Mouse (Mus musculus): ENCODE results near the gene Ripor3. TPM values are rescaled to one million over a fixed set of nuclear protein-coding genes. Genes with fewer than 3 reads are reported as not detected.

The Ripor3 gene
- polyA plus RNA-seq, 1 experiment from 2014 or later, result 0.95 TPM

GRCm38 (mm10) chr2:167999145-167999743 lies 11.2 kb downstream of the Ripor3 start:
- Histone ChIP-seq H3K9me3 (peaks cover 9% of the 10 kb centered on the region), H3K4me1 (peaks cover 29% of the 10 kb centered on the region), H3K27me3 (replicated peaks; ENCODE audit: low read depth, poor library complexity, severe bottlenecking) (0 out of 2 replicates have a peak, but pooled peaks cover 9% of the 10 kb centered on the region), H3K4me3 (no peak overlapping the region), H3K36me3 (replicated peaks) (no peaks in the 10 kb centered on the region), H3K27ac (replicated peaks) (no peak overlapping the region)
- 62% methylated on average over 3 of the region's 3 CpGs for WGBS
- DNase-seq (ENCODE audit: low spot score), result no peak

DNA sequence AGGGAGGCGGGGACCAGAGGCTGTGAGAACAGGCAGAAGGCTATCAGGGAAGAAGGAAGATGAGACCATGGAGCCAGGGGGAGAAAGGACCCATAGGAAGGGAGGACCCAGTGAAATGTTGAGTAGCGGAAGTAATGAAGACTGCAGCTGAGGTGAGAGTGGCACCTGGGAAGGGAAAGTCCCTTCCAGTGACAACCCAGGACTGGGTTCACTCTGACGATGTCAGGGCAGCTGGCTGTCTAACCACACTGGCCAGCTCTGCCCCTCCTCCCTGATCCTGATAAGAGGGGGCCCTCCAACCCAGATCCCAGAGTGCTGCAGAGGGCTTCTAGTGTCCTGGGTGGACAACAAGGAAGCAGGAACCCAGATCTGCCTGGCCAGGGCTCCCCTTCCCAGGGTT lies 12.9 kb downstream of the Ripor3 start:
- H3K36me3 ChIP-seq (replicated peaks), result no peaks in the 10 kb centered on the region
- 83% methylated on average over 3 of the region's 3 CpGs for WGBS
- H3K4me1 ChIP-seq, result peaks cover 19% of the 10 kb centered on the region
- no peak overlapping the region for H3K27ac ChIP-seq (replicated peaks)
- no peak for DNase-seq (ENCODE audit: low spot score)
- peaks cover 9% of the 10 kb centered on the region for H3K9me3 ChIP-seq
- H3K27me3 ChIP-seq (replicated peaks; ENCODE audit: low read depth, poor library complexity, severe bottlenecking), result 0 out of 2 replicates have a peak, but pooled peaks cover 9% of the 10 kb centered on the region
- no peak overlapping the region for H3K4me3 ChIP-seq

- no peak overlapping the region for H3K4me3 ChIP-seq
- 62% methylated on average over 8 of the region's 8 CpGs for WGBS
These were observed 13.7 kb downstream of the Ripor3 start for GRCm38 (mm10) chr2:167996672-167997215.

GRCm38 (mm10) chr2:167995870-167996635 lies 14.4 kb downstream of the Ripor3 start:
- Histone ChIP-seq H3K36me3 (replicated peaks) (no peaks in the 10 kb centered on the region), H3K27ac (replicated peaks) (no peak overlapping the region), H3K4me3 (no peak overlapping the region), H3K4me1 (peaks cover 14% of the 10 kb centered on the region), H3K9me3 (peaks cover 9% of the 10 kb centered on the region), H3K27me3 (replicated peaks; ENCODE audit: low read depth, poor library complexity, severe bottlenecking) (peaks cover 10% of the 10 kb centered on the region; the same call in 1 of the 2 replicates)
- 66% methylated on average over 19 of the region's 19 CpGs for WGBS
- DNase-seq (ENCODE audit: low spot score), result no peak

More at GRCm38 (mm10) chr2:167996672-167997215, 13.7 kb downstream of the Ripor3 start:
- DNase-seq (ENCODE audit: low spot score), result no peak
- no peak overlapping the region for H3K27ac ChIP-seq (replicated peaks)
- 0 out of 2 replicates have a peak, but pooled peaks cover 9% of the 10 kb centered on the region for H3K27me3 ChIP-seq (replicated peaks; ENCODE audit: low read depth, poor library complexity, severe bottlenecking)
- peaks cover 9% of the 10 kb centered on the region for H3K9me3 ChIP-seq
- no peaks in the 10 kb centered on the region for H3K36me3 ChIP-seq (replicated peaks)
- peaks cover 14% of the 10 kb centered on the region for H3K4me1 ChIP-seq

DNA sequence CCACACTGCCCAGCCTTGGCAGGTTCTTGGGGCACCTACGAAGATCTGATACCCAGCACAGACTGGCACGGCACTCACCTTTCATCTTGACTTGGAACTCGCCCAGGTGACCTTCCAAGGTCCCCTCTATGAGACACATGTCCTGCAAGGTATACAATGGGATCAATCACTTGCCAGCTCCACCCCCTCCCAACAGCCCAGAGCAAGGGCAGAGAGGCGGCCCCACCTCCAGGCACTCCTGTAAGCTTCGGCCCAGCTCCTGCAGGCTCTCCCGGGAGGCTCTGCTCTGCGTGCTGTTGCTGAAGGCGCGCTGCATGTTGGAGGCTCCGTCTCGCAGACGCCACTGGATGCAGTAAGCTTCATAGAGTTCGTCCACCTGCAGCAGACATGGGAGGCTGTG lies 17.2 kb downstream of the Ripor3 start:
- Histone ChIP-seq H3K4me1 (peaks cover 14% of the 10 kb centered on the region), H3K9me3 (no peaks in the 10 kb centered on the region), H3K4me3 (no peak overlapping the region), H3K36me3 (replicated peaks) (no peaks in the 10 kb centered on the region), H3K27ac (replicated peaks) (peak overlapping the region; percentile 21; the same call in 1 of the 2 replicates), H3K27me3 (replicated peaks; ENCODE audit: low read depth, poor library complexity, severe bottlenecking) (peaks cover 25% of the 10 kb centered on the region; the same call in 1 of the 2 replicates)
- DNase-seq (ENCODE audit: low spot score), result no peak
- 65% methylated on average over 13 of the region's 13 CpGs for WGBS

- Histone ChIP-seq H3K9me3 (no peaks in the 10 kb centered on the region), H3K27me3 (replicated peaks; ENCODE audit: low read depth, poor library complexity, severe bottlenecking) (peaks cover 16% of the 10 kb centered on the region; the same call in 1 of the 2 replicates), H3K27ac (replicated peaks) (no peak overlapping the region), H3K4me1 (peaks cover 25% of the 10 kb centered on the region), H3K4me3 (no peak overlapping the region), H3K36me3 (replicated peaks) (no peaks in the 10 kb centered on the region)
- DNase-seq (ENCODE audit: low spot score), result no peak
- 81% methylated on average over 14 of the region's 14 CpGs for WGBS
These were observed 21.1 kb downstream of the Ripor3 start for GRCm38 (mm10) chr2:167989310-167989709.

DNA sequence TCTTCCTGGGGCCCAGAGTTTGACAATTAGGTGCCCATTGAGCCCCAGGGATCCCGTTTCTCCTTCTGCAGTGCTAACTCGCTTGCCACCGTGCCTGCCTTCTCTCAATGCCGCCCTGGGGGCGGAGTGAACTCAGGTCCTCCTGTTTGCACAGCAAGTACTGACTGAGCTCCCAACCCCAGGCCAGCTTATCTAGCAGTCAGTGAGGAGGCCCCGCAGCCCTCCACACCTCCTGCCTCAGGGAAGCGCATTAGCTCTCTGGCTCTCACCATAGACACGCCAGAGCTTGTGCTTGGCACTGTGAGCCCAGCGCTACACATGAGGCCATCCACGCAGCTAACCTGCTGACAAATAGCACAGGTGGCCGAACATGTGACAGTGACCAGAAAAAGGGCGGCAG lies 22.8 kb downstream of the Ripor3 start:
- WGBS, result 58% methylated on average over 12 of the region's 12 CpGs
- no peak for DNase-seq (ENCODE audit: low spot score)

DNA sequence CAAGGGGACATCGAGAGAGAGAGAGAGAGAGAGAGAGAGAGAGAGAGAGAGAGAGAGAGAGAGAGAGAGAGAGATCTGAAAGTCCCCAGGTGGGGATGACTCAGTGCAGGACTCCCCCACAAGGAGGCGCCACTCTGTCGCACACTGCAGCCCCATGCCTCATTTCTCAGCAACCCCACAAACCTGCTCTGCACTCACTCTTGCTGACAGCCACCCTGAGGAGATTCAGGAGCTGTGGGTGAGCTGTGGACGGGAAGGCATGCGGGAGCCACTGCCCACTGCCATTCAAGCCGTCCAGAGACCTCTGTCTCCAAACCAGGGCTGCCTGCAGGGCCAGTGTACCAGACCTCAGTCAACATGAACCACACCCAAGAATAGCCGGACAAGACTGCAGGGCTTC lies 23.7 kb downstream of the Ripor3 start:
- no peaks in the 10 kb centered on the region for H3K36me3 ChIP-seq (replicated peaks)
- H3K9me3 ChIP-seq, result no peaks in the 10 kb centered on the region
- peaks cover 16% of the 10 kb centered on the region; the same call in 1 of the 2 replicates for H3K27me3 ChIP-seq (replicated peaks; ENCODE audit: low read depth, poor library complexity, severe bottlenecking)
- no peak overlapping the region for H3K4me3 ChIP-seq
- peaks cover 30% of the 10 kb centered on the region for H3K4me1 ChIP-seq
- 27% methylated on average over 7 of the region's 7 CpGs for WGBS
- no peak overlapping the region for H3K27ac ChIP-seq (replicated peaks)
- peak; percentile 63 for DNase-seq (ENCODE audit: low spot score)

More for the DNA sequence above, 22.8 kb downstream of the Ripor3 start:
- Histone ChIP-seq H3K4me3 (no peak overlapping the region), H3K27me3 (replicated peaks; ENCODE audit: low read depth, poor library complexity, severe bottlenecking) (peaks cover 16% of the 10 kb centered on the region; the same call in 1 of the 2 replicates), H3K27ac (replicated peaks) (0 out of 2 replicates have a peak overlapping the region, but pooled peaks have one; percentile 16), H3K36me3 (replicated peaks) (no peaks in the 10 kb centered on the region), H3K4me1 (peaks cover 28% of the 10 kb centered on the region), H3K9me3 (no peaks in the 10 kb centered on the region)

GRCm38 (mm10) chr2:167984946-167985345 lies 25.5 kb downstream of the Ripor3 start:
- Histone ChIP-seq H3K4me3 (no peak overlapping the region), H3K27me3 (replicated peaks; ENCODE audit: low read depth, poor library complexity, severe bottlenecking) (peaks cover 10% of the 10 kb centered on the region; the same call in 1 of the 2 replicates), H3K9me3 (no peaks in the 10 kb centered on the region), H3K27ac (replicated peaks) (no peak overlapping the region; the same call in 1 of the 2 replicates), H3K36me3 (replicated peaks) (peaks cover under 1% of the 10 kb centered on the region; the same call in 1 of the 2 replicates), H3K4me1 (peaks cover 30% of the 10 kb centered on the region)
- no peak for DNase-seq (ENCODE audit: low spot score)
- WGBS, result 41% methylated on average over 3 of the region's 3 CpGs

DNA sequence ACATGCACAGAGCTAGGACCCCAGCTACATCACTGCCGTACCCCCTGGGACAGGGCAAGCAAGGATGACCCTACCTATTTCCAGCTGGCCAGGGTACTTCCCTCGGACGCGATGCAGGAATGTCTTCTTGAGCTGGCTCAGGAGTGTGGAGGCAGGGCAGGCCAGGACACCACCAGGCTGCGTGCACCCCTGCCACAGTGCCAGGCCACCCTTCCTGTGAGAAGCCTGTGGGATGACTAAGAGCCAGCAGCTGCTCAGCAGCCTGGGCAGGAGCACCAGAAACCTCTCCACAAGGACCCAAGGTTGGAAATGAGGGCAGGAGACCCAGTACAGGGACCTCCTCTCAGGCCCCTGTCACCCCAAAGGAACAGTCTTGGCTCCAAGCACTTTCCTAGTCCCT lies 26.0 kb downstream of the Ripor3 start:
- peaks cover 30% of the 10 kb centered on the region for H3K4me1 ChIP-seq
- DNase-seq (ENCODE audit: low spot score), result no peak
- H3K4me3 ChIP-seq, result no peak overlapping the region
- peaks cover 6% of the 10 kb centered on the region for H3K36me3 ChIP-seq (replicated peaks)
- H3K9me3 ChIP-seq, result no peaks in the 10 kb centered on the region
- H3K27me3 ChIP-seq (replicated peaks; ENCODE audit: low read depth, poor library complexity, severe bottlenecking), result peaks cover 4% of the 10 kb centered on the region; the same call in 1 of the 2 replicates
- no peak overlapping the region; the same call in 1 of the 2 replicates for H3K27ac ChIP-seq (replicated peaks)
- WGBS, result 84% methylated on average over 5 of the region's 5 CpGs

DNA sequence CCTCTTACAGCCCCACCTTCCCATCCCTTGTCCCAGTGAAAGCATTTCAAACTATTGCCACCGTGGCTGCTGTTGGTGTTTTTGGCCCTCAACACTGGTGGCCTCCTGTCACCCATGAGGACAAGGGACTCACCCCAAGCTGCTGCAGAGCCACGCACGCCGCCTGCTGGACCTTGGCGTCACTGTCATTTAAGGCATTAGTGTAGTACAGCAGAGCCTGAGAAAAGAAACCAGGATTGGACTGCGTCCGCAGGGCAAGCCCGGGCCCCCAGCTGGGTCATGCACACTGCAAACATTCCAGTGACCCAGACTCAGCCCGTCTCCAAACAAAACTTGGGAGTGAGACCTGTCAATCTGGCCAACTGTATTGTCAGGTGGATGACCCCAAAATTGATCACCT lies 27.8 kb downstream of the Ripor3 start:
- Histone ChIP-seq H3K27me3 (replicated peaks; ENCODE audit: low read depth, poor library complexity, severe bottlenecking) (no peaks in the 10 kb centered on the region), H3K27ac (replicated peaks) (no peak overlapping the region), H3K36me3 (replicated peaks) (peaks cover 24% of the 10 kb centered on the region), H3K9me3 (no peaks in the 10 kb centered on the region), H3K4me1 (peaks cover 26% of the 10 kb centered on the region), H3K4me3 (no peak overlapping the region)
- DNase-seq (ENCODE audit: low spot score), result no peak
- WGBS, result 57% methylated on average over 9 of the region's 9 CpGs

GRCm38 (mm10) chr2:167980391-167980790 lies 30.0 kb downstream of the Ripor3 start:
- H3K4me3 ChIP-seq, result no peak overlapping the region
- no peak for DNase-seq (ENCODE audit: low spot score)
- no peak overlapping the region for H3K27ac ChIP-seq (replicated peaks)
- peaks cover 14% of the 10 kb centered on the region for H3K4me1 ChIP-seq
- no peaks in the 10 kb centered on the region for H3K27me3 ChIP-seq (replicated peaks; ENCODE audit: low read depth, poor library complexity, severe bottlenecking)
- no peaks in the 10 kb centered on the region for H3K9me3 ChIP-seq
- 87% methylated on average over 10 of the region's 10 CpGs for WGBS
- H3K36me3 ChIP-seq (replicated peaks), result peaks cover 46% of the 10 kb centered on the region

All from embryonic facial prominence, embryonic 10.5 days (tissue).